ENCODE assay signal across 25 mouse cellular contexts in genomic region chr2:166126343-166126742, GRCm38 (mm10). TPM values are rescaled to one million over a fixed set of nuclear protein-coding genes. Genes with fewer than 3 reads are reported as not detected.
DNase-seq lines count a peak whose midpoint lies in the region; ATAC-seq and TF ChIP-seq lines count a peak whose summit lies in the region.
"Had no signal": no experiment of that assay in that cellular context is flagged by ENCODE, and none has a peak within 500 bp of the region (broad histone marks: within the 10 kb centered on the region; RNA-seq: fewer than 3 reads in every experiment).

No protein-coding gene starts in this region.

- no peaks in the 10 kb centered on the region for H3K27me3 ChIP-seq in small intestine, adult 2 months (ENCODE audit: control insufficient read depth, insufficient read depth, low read length)
- H3K27me3 ChIP-seq: embryonic facial prominence, embryonic 12.5 days; forebrain, embryonic 12.5 days; heart, embryonic 13.5 days; intestine, embryonic 15.5 days; limb, embryonic 15.5 days; liver, embryonic 13.5 days; midbrain, embryonic 13.5 days had no signal

- no peak for ATAC-seq in megakaryocyte progenitor cell, adult 5-6 weeks (replicated peaks; ENCODE audit: poor library complexity)
- no peak for ATAC-seq in erythroid progenitor cell, adult 5-6 weeks (replicated peaks; ENCODE audit: low FRiP score, poor library complexity, severe bottlenecking)
- ATAC-seq: forebrain, postnatal 0 days; hindbrain, postnatal 0 days; intestine, embryonic 15.5 days; midbrain, embryonic 13.5 days had no signal

- H3K4me3 ChIP-seq in lung, adult 2 months (replicated peaks; ENCODE audit: extremely low read depth, low read depth, low read length) = no peak overlapping the region
- no peak overlapping the region for H3K4me3 ChIP-seq in bone marrow macrophage, adult 2 months (ENCODE audit: insufficient read depth, low read length)
- H3K4me3 ChIP-seq in small intestine, adult 2 months (ENCODE audit: low read depth, low read length) = no peak overlapping the region
- H3K4me3 ChIP-seq: embryonic facial prominence, embryonic 12.5 days; forebrain, embryonic 12.5 days; heart, embryonic 13.5 days; hindbrain, embryonic 10.5 days; intestine, embryonic 15.5 days; limb, embryonic 10.5 days; limb, embryonic 15.5 days; liver, embryonic 13.5 days; megakaryocyte, embryonic 14.5 days; midbrain, embryonic 13.5 days had no signal

- peak overlapping the region; percentile 53 for H3K27ac ChIP-seq in bone marrow macrophage, adult 2 months (ENCODE audit: insufficient read depth, low read depth, low read length)
- H3K27ac ChIP-seq in small intestine, adult 2 months (ENCODE audit: insufficient read depth, low read depth, low read length) = peak overlapping the region; percentile 62
- H3K27ac ChIP-seq: embryonic facial prominence, embryonic 12.5 days; forebrain, embryonic 12.5 days; heart, embryonic 13.5 days; hindbrain, postnatal 0 days; intestine, embryonic 15.5 days; limb, embryonic 10.5 days; limb, embryonic 15.5 days; liver, embryonic 13.5 days; midbrain, embryonic 13.5 days had no signal

- TF ChIP-seq POLR2A in lung, adult 2 months (IDR thresholded peaks at IDR 0.05; ENCODE audit: borderline replicate concordance, extremely low read depth, low read depth, low read length) = no peak
- TF ChIP-seq POLR2A in bone marrow macrophage, adult 2 months (IDR thresholded peaks at IDR 0.05; ENCODE audit: borderline replicate concordance, low read depth, low read length) = no peak
- TF ChIP-seq POLR2A in small intestine, adult 2 months (IDR thresholded peaks at IDR 0.05; ENCODE audit: low read depth, low read length) = no peak

- peak; percentile 52 to 58 for DNase-seq in lung, adult 18-20 months
- no peak for DNase-seq in lung, adult 2 months
- peak; percentile 22 for DNase-seq in lung, postnatal 14 days
- DNase-seq: cerebellum, adult 8-10 months; cerebellum, postnatal 36 days; forebrain, postnatal 0 days; heart, postnatal 10 days; kidney, postnatal 10 days; layer of hippocampus, adult 9-11 months; liver, embryonic 13.5 days; lung, embryonic 14.5 days had no signal

- peaks cover 5% of the 10 kb centered on the region; the same call in 1 of the 2 replicates for H3K4me1 ChIP-seq in lung, adult 2 months (ENCODE audit: control insufficient read depth, insufficient read depth, low read length)
- H3K4me1 ChIP-seq in bone marrow macrophage, adult 2 months (ENCODE audit: control insufficient read depth, insufficient read depth, low read length) = peaks cover 28% of the 10 kb centered on the region
- peaks cover 51% of the 10 kb centered on the region for H3K4me1 ChIP-seq in small intestine, adult 2 months (ENCODE audit: control insufficient read depth, insufficient read depth, insufficient read length, low read length)
- H3K4me1 ChIP-seq: liver, embryonic 13.5 days; midbrain, embryonic 13.5 days had no signal

- 71% methylated on average over 11 of the region's 11 CpGs for WGBS in lung, adult 2 months
- 60% methylated on average over 11 of the region's 11 CpGs for WGBS in small intestine, adult 2 months

- no peak for TF ChIP-seq CTCF in lung, adult 2 months (IDR thresholded peaks at IDR 0.05; ENCODE audit: insufficient read depth, low read length)
- TF ChIP-seq CTCF in bone marrow macrophage, adult 2 months (IDR thresholded peaks at IDR 0.05; ENCODE audit: low read depth, low read length) = no peak
- no peak for TF ChIP-seq CTCF in small intestine, adult 2 months (IDR thresholded peaks at IDR 0.05; ENCODE audit: extremely low read depth, insufficient read length, insufficient replicate concordance, low read depth, low read length)

- peaks cover 3% of the 10 kb centered on the region; the same call in 1 of the 2 replicates for H3K36me3 ChIP-seq in small intestine, adult 2 months (ENCODE audit: control insufficient read depth, insufficient read depth, low read length)
- H3K36me3 ChIP-seq: liver, embryonic 13.5 days had no signal

RNA-seq across cellular contexts. Expression of gene Sulf2, which starts 29.1 kb away (rescaled TPM):
- 37.6 and 44.2 TPM in 2 replicates for polyA plus RNA-seq in lung, adult 2 months (2012; rRNA removed)
- 74.9 and 77.0 TPM in 2 replicates for polyA plus RNA-seq in bone marrow macrophage, adult 2 months (2012; ENCODE audit: insufficient read depth, insufficient read length, missing spikeins)
- polyA plus RNA-seq in small intestine, adult 2 months (2012; rRNA removed) = 35.8 and 75.6 TPM in 2 replicates
- 1.3 and 3.5 TPM in 2 replicates for total RNA-seq in megakaryocyte progenitor cell, adult 5-6 weeks (2015)
- total RNA-seq in megakaryocyte progenitor cell, adult 5-6 weeks (2017) = 0.88 and 1.5 TPM in 2 replicates
- 3.4 and 6.1 TPM in 2 replicates for total RNA-seq in erythroid progenitor cell, adult 5-6 weeks (2015; ENCODE audit: low replicate concordance)
- 2.4 and 3.7 TPM in 2 replicates for total RNA-seq in erythroid progenitor cell, adult 5-6 weeks (2017; ENCODE audit: low replicate concordance)
